Mouse (Mus musculus) hindbrain, embryonic 15.5 days (tissue): ENCODE results near the gene Tbcd. TPM values are rescaled to one million over a fixed set of nuclear protein-coding genes. Genes with fewer than 3 reads are reported as not detected.

Source experiments
- ATAC-seq: fragments of 200-750 bp; cut with Nextera tagmentation; 2 replicates; pipeline ENCODE4 v1.8.0; 2017; ENCODE audit warnings: low read depth, moderate number of reproducible peaks, moderate TSS enrichment; ENCODE audit not compliant: low FRiP score
- H3K27ac ChIP-seq: fragments of 300-500 bp; sonication (generic); replicated peaks from 2 replicates; pipeline ENCODE4 v1.5.1; 2015; ENCODE audit warnings: mild to moderate bottlenecking, inconsistent platforms
- H3K27me3 ChIP-seq: fragments of 300-500 bp; sonication (generic); 2 replicates; pipeline ENCODE4 v1.6.1; 2015; ENCODE audit warnings: control low read depth, inconsistent platforms
- H3K36me3 ChIP-seq: fragments of 300-500 bp; sonication (generic); 2 replicates; pipeline ENCODE4 v1.6.1; 2015; ENCODE audit warnings: control low read depth, inconsistent platforms
- H3K4me1 ChIP-seq: fragments of 300-500 bp; sonication (generic); replicated peaks from 2 replicates; pipeline ENCODE4 v1.6.1; 2015; ENCODE audit warnings: control low read depth, inconsistent platforms
- H3K4me2 ChIP-seq: fragments of 300-500 bp; sonication (generic); 2 replicates; pipeline ENCODE4 v1.6.1; 2015; ENCODE audit warnings: moderate library complexity, mild to moderate bottlenecking, inconsistent platforms
- H3K4me3 ChIP-seq: fragments of 300-500 bp; sonication (generic); 2 replicates; pipeline ENCODE4 v1.5.1; 2015; ENCODE audit warnings: mild to moderate bottlenecking, inconsistent platforms
- H3K9ac ChIP-seq: fragments of 300-500 bp; sonication (generic); 2 replicates; pipeline ENCODE4 v1.6.1; 2015; ENCODE audit warnings: inconsistent platforms
- H3K9me3 ChIP-seq: fragments of 300-500 bp; sonication (generic); 2 replicates; pipeline ENCODE4 v1.6.1; 2016; ENCODE audit warnings: control low read depth, inconsistent platforms
- WGBS: fragments of 180-500 bp; shearing (Covaris S2); methylation state at CpG from one replicate; pipeline ENCODE4 v1.1.7; 2015; 5-methylcytosine and 5-hydroxymethylcytosine counted together
- polyA plus RNA-seq: library from polyadenylated mRNA; unstranded; fragments of >200 nt; fragmentation: Nextera tagmentation; extraction: Ambion mirVana; gene quantifications from 2 replicates; pipeline ENCODE4 v1.2.1, GENCODE M21; 2015

Tbcd gene
- polyA plus RNA-seq, 1 experiment from 2014 or later, result 63.6 TPM

DNA sequence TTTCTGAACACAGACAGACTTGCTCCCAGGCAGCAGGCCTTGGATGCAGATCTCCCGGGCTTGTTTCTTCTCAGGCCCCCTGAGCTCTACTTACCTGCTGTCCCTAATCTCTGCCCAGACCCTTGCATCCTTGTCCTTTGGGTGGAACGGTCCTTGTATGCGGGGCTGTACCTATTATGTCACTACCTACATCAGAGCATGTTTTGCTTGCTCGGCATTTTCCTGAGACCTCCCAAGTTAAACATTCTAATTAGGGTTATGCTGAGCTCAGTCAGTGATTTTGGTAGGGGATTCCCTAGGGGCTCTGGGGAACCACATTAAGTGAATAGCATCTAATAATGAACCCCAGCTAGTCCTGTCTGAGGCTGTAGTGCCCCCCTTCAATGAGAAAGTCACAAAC is 173.3 kb downstream of the Tbcd start:
- no peak for ATAC-seq
- peaks cover 21% of the 10 kb centered on the region; the same call in 1 of the 2 replicates for H3K36me3 ChIP-seq
- H3K9ac ChIP-seq, result no peak overlapping the region
- no peak overlapping the region for H3K4me2 ChIP-seq
- no peak overlapping the region for H3K27ac ChIP-seq
- H3K4me1 ChIP-seq, result no peaks in the 10 kb centered on the region
- no peaks in the 10 kb centered on the region for H3K27me3 ChIP-seq
- 86% methylated on average over 4 of the region's 4 CpGs for WGBS
- no peak overlapping the region for H3K4me3 ChIP-seq
- no peaks in the 10 kb centered on the region for H3K9me3 ChIP-seq

DNA sequence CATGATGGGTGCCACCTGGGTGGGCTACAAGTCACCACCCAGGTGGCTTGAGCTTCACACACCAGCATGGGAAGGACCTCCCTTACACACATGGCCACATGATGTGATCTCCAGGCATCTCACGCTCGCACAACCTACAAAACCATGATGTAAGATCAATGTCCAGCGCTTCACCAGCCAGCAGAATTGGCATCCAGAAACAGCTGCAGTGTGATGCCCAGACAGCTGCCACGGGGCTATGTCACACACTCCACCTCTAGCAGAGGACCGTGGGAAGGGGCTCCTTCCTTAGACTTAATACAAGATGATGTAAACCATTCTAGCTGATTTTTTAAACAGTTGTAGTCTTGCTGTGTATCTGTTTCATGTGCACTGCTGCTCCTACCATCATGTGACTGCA is 175.8 kb downstream of the Tbcd start:
- WGBS, result 94% methylated on average over 5 of the region's 5 CpGs
- no peak overlapping the region for H3K4me3 ChIP-seq
- ATAC-seq, result no peak
- H3K9me3 ChIP-seq, result no peaks in the 10 kb centered on the region
- H3K9ac ChIP-seq, result no peak overlapping the region
- H3K4me1 ChIP-seq, result no peaks in the 10 kb centered on the region
- 0 out of 2 replicates have a peak, but pooled peaks cover 10% of the 10 kb centered on the region for H3K36me3 ChIP-seq
- no peak overlapping the region for H3K4me2 ChIP-seq
- no peak overlapping the region for H3K27ac ChIP-seq
- no peaks in the 10 kb centered on the region for H3K27me3 ChIP-seq

DNA sequence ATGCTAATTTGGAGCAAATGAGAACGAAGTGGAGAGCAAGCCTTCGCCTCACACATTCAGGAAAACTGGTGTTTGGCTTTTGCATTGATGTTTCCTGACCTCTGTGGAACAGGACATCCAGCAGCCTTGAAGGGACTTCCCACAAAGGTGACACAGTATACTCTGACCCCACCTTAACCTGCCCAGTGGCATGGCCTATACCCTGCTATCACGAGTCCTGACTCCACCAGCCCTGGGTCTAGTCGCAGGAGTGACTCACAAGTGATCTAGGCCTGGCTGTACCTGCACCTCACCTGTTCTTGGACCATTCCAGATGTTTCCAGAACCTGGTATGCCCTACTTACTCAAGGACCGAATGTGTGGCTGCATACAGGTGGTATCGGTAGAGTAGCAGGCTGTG is 177.8 kb downstream of the Tbcd start:
- H3K9me3 ChIP-seq, result no peaks in the 10 kb centered on the region
- H3K9ac ChIP-seq, result no peak overlapping the region
- no peaks in the 10 kb centered on the region for H3K4me1 ChIP-seq
- no peak for ATAC-seq
- H3K27me3 ChIP-seq, result no peaks in the 10 kb centered on the region
- no peak overlapping the region for H3K4me3 ChIP-seq
- 0 out of 2 replicates have a peak, but pooled peaks cover 10% of the 10 kb centered on the region for H3K36me3 ChIP-seq
- no peak overlapping the region for H3K27ac ChIP-seq
- no peak overlapping the region for H3K4me2 ChIP-seq
- 92% methylated on average over 6 of the region's 6 CpGs for WGBS

DNA sequence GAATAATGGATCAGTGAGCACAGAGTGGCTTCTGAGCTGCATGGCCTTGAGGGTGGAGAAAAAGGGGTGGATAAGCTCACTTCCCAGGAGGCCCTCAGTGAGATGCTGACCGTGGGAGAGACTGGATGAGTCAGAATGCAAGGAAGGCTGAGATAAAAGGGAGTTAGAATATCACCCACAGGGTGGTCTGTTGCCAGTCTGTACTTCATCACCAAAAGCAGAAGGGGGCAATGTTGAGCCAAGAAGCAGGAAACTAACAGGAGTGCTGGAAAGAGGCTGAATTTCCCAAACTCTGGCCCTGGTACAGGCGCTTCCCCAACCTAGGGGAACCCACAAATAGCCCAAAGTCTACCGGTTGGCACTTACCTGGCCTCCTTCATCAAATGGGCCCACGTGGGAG is 178.7 kb downstream of the Tbcd start:
- H3K9me3 ChIP-seq, result no peaks in the 10 kb centered on the region
- 82% methylated on average over 4 of the region's 4 CpGs for WGBS
- no peaks in the 10 kb centered on the region for H3K27me3 ChIP-seq
- no peak overlapping the region for H3K4me3 ChIP-seq
- H3K27ac ChIP-seq, result no peak overlapping the region
- H3K36me3 ChIP-seq, result 0 out of 2 replicates have a peak, but pooled peaks cover 10% of the 10 kb centered on the region
- H3K4me1 ChIP-seq, result no peaks in the 10 kb centered on the region
- no peak overlapping the region for H3K9ac ChIP-seq
- ATAC-seq, result no peak
- H3K4me2 ChIP-seq, result no peak overlapping the region

DNA sequence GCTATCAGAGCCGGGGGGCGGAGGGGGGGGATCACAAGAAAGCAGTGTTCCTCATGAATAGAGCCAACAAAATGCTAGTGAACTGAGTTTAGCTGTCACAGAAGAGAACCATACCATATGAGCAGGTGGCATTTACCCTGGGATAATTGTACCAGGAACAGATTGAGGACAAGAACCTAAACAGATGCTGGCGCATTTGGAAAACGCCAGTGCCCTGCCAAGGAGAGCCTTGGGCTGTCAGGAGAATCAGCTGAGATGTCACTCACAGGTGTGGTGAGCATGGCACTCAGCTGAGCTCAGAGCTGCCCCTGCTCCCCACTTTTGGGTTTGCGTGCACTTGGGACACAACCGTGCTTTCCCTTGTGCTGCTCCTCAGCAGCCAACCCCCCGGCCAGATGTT is 179.7 kb downstream of the Tbcd start:
- WGBS, result 82% methylated on average over 7 of the region's 7 CpGs
- no peaks in the 10 kb centered on the region for H3K27me3 ChIP-seq

DNA sequence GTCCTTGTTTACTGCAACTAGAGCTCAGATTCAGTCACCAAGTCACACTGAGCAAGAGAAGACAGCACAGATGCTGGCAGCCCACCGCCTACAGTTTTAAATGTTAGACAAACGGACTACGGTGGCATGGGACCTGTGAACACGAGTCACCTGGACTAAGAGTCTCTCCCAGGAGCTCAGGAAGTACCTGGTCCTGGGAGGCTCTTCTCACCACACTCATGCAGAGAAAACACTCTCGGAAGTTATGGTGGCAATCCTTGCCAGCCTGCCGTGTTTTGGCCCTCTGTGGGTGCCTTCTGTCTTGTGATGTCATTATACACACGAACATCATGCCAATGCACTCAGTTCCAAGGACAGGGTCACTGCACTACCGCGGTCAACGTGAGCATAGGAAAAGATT is 184.9 kb downstream of the Tbcd start:
- H3K9me3 ChIP-seq, result no peaks in the 10 kb centered on the region
- ATAC-seq, result no peak
- H3K4me3 ChIP-seq, result no peak overlapping the region
- 93% methylated on average over 10 of the region's 10 CpGs for WGBS
- H3K4me1 ChIP-seq, result no peaks in the 10 kb centered on the region
- no peak overlapping the region for H3K27ac ChIP-seq
- H3K27me3 ChIP-seq, result no peaks in the 10 kb centered on the region
- no peak overlapping the region for H3K4me2 ChIP-seq
- H3K9ac ChIP-seq, result no peak overlapping the region
- H3K36me3 ChIP-seq, result peaks cover 20% of the 10 kb centered on the region

More for the DNA sequence above, 179.7 kb downstream of the Tbcd start:
- Histone ChIP-seq H3K36me3 (0 out of 2 replicates have a peak, but pooled peaks cover 10% of the 10 kb centered on the region), H3K9me3 (no peaks in the 10 kb centered on the region), H3K4me1 (no peaks in the 10 kb centered on the region), H3K9ac (no peak overlapping the region), H3K4me2 (no peak overlapping the region), H3K27ac (no peak overlapping the region), H3K4me3 (no peak overlapping the region)
- ATAC-seq, result no peak

DNA sequence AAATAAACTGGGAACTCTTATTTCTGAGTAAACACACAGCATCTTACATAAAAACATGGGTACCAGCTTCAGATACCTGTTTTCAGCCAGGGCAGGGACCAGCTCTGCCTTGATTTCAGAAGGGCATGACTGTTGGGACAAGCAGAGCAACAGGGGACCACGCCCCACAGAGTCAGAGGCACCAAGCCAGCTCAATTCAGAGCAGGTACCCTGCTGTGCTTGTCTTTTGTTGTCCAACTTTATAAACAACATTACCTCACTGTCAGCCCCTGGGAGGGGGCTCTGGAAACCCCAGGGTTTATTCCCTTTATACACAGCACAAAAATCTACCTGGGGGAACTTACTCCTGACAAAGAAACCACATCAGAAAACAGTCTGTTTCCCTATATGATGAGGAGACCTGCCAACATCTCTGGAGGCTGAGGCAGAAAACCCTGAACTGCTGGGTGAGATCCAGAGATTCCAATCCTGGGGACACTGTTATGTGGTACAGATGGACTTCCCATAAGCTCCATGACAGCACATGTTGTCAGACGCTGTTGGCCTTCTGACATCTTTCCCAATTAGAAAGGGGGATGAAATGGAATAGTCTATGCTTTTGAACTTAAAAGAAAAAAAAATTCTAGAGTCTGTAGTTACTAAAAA is 189.9 kb downstream of the Tbcd start:
- Histone ChIP-seq H3K4me3 (no peak overlapping the region), H3K27ac (no peak overlapping the region), H3K9me3 (no peaks in the 10 kb centered on the region), H3K4me1 (no peaks in the 10 kb centered on the region), H3K9ac (no peak overlapping the region), H3K4me2 (no peak overlapping the region), H3K36me3 (peaks cover 18% of the 10 kb centered on the region), H3K27me3 (no peaks in the 10 kb centered on the region)
- WGBS, result 55% methylated on average over 2 of the region's 2 CpGs
- no peak for ATAC-seq

DNA sequence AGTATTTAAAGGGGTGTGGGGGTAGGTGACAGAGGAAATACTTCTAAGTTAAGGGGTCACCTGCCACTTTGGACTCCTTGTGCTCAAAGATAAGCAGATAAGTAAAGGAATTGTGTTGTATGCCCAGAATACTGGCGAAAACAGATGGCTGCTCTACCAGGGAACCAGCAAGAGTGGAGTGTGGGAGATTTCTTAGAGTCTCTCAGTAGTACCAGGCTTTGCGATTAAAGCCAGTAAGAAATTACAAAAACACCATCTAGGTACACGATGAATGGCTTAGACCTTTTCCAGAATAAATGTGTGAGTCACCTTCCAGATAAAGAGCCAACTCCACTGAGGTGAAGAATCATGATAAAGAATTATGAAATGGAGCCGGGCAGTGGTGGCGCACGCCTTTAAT is 193.6 kb downstream of the Tbcd start:
- H3K9ac ChIP-seq, result no peak overlapping the region
- H3K27me3 ChIP-seq, result no peaks in the 10 kb centered on the region
- no peaks in the 10 kb centered on the region for H3K4me1 ChIP-seq
- no peak for ATAC-seq
- peaks cover 5% of the 10 kb centered on the region; the same call in 1 of the 2 replicates for H3K36me3 ChIP-seq
- no peak overlapping the region for H3K27ac ChIP-seq
- no peak overlapping the region for H3K4me3 ChIP-seq
- WGBS, result 96% methylated on average over 6 of the region's 6 CpGs
- H3K4me2 ChIP-seq, result no peak overlapping the region
- H3K9me3 ChIP-seq, result no peaks in the 10 kb centered on the region

DNA sequence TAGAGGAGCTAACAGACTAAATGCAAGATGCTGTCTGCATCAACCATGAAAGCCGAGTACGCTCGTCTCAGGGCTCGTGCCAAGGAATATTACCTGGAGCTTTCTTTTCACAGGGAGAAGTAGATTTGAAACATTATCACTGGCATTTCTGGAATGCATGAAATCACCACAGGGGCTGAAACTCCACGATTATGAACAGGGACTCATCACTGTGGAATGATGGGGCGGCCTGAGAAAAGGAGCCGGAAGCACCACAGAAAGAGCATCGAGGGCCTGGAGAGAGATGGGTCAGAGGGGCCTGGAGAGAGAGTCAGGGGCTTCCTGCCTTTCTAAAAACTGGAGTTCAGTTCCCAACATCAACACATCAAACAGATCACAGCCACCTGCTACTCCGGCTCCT is 195.6 kb downstream of the Tbcd start:
- Histone ChIP-seq H3K4me3 (no peak overlapping the region), H3K9ac (no peak overlapping the region)
- 81% methylated on average over 9 of the region's 9 CpGs for WGBS

DNA sequence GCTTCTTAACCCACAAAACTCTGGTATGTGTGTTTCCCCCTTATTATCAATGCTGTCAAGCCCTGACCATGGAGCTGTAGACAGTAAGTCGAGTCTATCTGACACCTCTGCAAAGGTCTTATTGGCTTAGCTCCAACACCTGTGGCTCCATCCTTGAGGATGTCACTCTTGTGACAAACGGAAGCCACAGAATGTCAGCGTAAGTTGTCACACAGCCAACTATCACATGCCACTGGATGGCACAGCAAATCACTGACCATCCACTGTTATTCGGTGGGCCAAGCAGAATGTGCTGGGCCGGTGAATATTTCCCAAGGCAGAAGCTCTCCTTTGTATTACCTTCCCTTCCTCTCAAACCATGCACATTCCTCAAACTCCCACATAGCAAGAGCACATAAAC is 196.4 kb downstream of the Tbcd start:
- Histone ChIP-seq H3K4me2 (no peak overlapping the region), H3K36me3 (peaks cover 7% of the 10 kb centered on the region; the same call in 1 of the 2 replicates), H3K4me3 (no peak overlapping the region), H3K27ac (no peak overlapping the region), H3K9me3 (no peaks in the 10 kb centered on the region), H3K9ac (no peak overlapping the region), H3K27me3 (no peaks in the 10 kb centered on the region), H3K4me1 (no peaks in the 10 kb centered on the region)
- no peak for ATAC-seq
- WGBS, result 87% methylated on average over 5 of the region's 5 CpGs

More for the DNA sequence above, 195.6 kb downstream of the Tbcd start:
- no peaks in the 10 kb centered on the region for H3K27me3 ChIP-seq
- no peak overlapping the region for H3K4me2 ChIP-seq
- no peak overlapping the region for H3K27ac ChIP-seq
- H3K4me1 ChIP-seq, result no peaks in the 10 kb centered on the region
- H3K9me3 ChIP-seq, result no peaks in the 10 kb centered on the region
- H3K36me3 ChIP-seq, result peaks cover 7% of the 10 kb centered on the region; the same call in 1 of the 2 replicates
- no peak for ATAC-seq

DNA sequence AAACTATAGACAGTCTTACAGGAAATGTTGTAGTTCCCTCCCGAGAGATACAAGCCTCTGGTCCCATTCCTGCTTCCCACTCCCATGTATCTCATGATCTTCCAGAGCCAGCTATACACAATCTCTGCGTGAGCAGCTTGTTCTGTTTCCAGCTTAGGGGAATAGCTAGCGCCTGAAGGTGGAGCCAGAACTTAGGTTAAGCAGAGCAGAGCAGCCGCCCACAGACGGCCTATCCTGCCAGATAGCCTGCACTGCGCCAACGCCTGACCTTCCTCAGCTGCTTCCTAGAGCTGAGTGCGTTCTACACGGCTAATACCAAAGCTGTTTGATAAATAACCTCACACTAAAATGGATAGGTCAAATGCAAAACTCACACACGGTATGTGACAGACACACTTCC is 198.2 kb downstream of the Tbcd start:
- no peak for ATAC-seq
- no peaks in the 10 kb centered on the region for H3K9me3 ChIP-seq
- H3K4me1 ChIP-seq, result no peaks in the 10 kb centered on the region
- 71% methylated on average over 10 of the region's 10 CpGs for WGBS
- peaks cover 7% of the 10 kb centered on the region; the same call in 1 of the 2 replicates for H3K36me3 ChIP-seq
- no peak overlapping the region for H3K4me3 ChIP-seq
- no peaks in the 10 kb centered on the region for H3K27me3 ChIP-seq
- H3K9ac ChIP-seq, result no peak overlapping the region
- no peak overlapping the region for H3K4me2 ChIP-seq
- no peak overlapping the region for H3K27ac ChIP-seq

DNA sequence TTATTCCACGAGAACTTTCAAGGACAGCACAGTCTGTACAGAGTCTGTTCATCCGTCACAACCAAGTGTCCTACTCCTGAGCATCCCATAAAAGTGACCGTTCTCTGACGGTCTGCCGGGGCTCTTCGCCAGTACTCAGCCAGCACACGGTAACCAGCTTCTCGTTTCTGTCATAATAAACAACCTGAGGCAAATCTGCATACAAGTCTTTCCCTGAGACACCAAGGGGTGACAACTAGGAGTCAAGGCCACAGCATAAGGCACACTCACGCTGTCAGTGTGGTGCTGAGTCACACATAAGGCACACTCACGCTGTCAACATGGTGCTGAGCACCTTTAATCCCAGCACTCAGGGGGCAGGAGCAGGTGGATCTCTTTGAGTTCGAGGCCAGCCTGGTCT is 198.9 kb downstream of the Tbcd start:
- 90% methylated on average over 11 of the region's 11 CpGs for WGBS
- H3K27me3 ChIP-seq, result no peaks in the 10 kb centered on the region
- H3K4me3 ChIP-seq, result no peak overlapping the region
- H3K9me3 ChIP-seq, result no peaks in the 10 kb centered on the region
- peaks cover 7% of the 10 kb centered on the region; the same call in 1 of the 2 replicates for H3K36me3 ChIP-seq
- no peak overlapping the region for H3K27ac ChIP-seq
- no peak for ATAC-seq
- H3K9ac ChIP-seq, result no peak overlapping the region
- no peaks in the 10 kb centered on the region for H3K4me1 ChIP-seq
- H3K4me2 ChIP-seq, result no peak overlapping the region

DNA sequence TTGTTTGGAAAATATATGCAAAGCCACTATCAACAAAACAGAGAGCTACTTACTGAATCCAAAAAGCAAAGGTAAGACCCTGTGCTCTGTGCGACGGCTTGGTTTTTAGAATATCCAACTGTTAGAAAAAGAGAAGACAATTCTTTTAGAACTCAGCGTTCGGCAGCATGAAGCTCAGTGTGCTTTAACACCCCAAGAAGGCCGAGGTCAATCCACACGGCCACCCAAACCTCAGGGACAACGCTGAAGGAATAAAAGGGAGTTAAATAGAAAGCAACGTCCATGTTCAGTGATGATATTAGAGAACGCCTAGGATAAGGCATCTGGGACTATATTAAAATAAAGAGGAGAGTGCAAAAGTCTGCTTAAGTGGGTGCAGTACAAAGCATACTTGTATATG is 199.8 kb downstream of the Tbcd start:
- H3K4me1 ChIP-seq, result no peaks in the 10 kb centered on the region
- no peak overlapping the region for H3K27ac ChIP-seq
- H3K27me3 ChIP-seq, result no peaks in the 10 kb centered on the region
- no peak overlapping the region for H3K4me3 ChIP-seq
- no peak overlapping the region for H3K4me2 ChIP-seq
- peaks cover 7% of the 10 kb centered on the region; the same call in 1 of the 2 replicates for H3K36me3 ChIP-seq
- H3K9ac ChIP-seq, result no peak overlapping the region
- H3K9me3 ChIP-seq, result no peaks in the 10 kb centered on the region
- ATAC-seq, result no peak
- 94% methylated on average over 9 of the region's 9 CpGs for WGBS
